Mouse (Mus musculus) CD4-positive naive resting alpha-beta T cell, adult 57 days (primary cell): ENCODE results near the gene Zic5. TPM values are rescaled to one million over a fixed set of nuclear protein-coding genes. Genes with fewer than 3 reads are reported as not detected.

Source experiments
- total RNA-seq: library from RNA; stranded (reverse); gene quantifications from one replicate; pipeline ENCODE4 v1.2.4, GENCODE M21; 2023

Zic5 gene
- total RNA-seq, result not detected

GRCm38 (mm10) chr14:122464763-122465741 is at the start of gene Zic5:
Zic5 (minus strand) TSS chr14:122465677.

DNA sequence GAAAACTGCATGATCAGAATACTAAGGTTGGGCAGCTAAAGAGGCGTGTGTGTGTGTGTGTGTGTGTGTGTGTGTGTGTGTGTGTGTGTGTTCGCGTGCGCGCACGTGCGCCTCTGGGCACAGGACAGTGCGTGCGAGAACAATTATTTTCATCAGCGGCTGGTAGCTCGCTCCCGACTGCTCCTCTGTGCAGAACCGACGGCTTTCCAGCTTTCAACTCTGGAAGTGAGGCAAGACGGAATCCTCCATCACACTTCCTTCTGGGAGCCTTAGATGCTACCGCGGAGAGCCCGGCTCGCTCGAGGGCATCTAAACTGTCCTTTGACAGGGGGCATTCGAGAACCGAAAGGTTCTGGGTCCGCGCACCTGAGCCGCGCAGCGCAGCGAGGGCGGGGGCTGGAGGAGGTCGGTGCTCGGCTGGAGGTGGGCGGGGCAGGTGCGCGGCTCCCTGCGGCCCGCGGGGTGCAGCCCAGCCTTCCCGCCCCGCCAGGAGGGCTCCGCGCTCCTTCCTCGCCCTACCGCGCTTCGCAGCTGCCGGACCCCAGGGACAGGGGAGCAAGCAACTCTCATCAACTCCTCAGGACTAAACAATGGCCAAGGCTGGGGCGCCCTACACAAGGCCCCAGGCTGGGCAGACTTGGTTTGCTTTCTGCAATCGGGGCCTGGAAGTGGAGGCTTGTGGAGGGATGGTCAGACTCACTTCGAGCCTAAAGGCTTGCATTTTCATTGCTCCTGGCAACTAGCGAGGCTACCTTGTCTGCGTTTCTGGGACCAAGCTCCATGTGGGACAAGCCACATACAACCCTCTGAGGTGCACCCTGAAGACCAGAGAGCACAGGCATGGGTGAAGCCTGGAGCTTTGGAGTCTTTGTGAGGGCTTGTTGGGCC is 25.2 kb upstream of the Zic5 start, which contains the start of gene Gm10837:
Gene Gm10837, plus strand, starts transcription at position 146 of the 888 bp plus-strand sequence.

DNA sequence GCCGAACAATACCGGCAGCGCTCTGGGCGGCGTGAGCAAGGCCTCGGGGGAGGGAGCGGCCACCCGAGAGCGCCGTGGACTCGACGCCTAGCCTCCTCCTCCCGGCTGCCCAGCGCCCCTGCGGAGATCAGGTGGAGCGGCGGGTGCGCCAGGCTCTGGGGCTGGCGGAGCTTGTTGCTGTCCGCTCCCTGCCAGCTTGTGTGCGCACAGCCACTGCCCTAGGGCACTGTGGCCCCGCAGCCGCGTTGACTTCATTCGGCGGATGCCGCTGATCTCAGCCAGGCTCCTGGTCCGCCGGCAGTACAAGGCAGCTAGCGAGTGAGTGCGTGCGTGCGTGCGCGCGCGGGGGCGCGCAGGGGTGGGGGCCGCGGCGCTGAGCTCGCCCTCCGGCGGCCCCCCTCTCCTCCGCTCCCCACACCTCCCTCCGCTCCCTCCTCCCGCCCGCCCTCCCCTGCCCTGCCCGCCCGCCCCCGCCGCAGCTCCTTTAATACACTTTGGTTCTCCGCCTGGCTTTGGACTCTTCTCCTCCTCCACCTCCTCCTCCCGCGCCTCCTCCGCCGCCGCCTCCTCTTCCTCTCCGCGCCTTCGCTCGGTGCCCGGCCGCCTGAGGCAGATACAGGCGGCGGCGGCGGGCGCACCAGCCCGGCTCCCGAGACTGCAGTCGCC is 9.5 kb upstream of the Zic5 start, which contains the start of gene Zic2:
Gene Zic2, plus strand, starts transcription at position 545 of the 666 bp plus-strand sequence.

GRCm38 (mm10) chr14:122450496-122451382 is 14.7 kb downstream of the Zic5 start, which contains the start of gene Gm5089:
Gm5089 (minus strand) TSS chr14:122451115.

Other genes starting within 250 kb of the Zic5 start
- not detected for gene Gm5089, start 14.6 kb downstream of the Zic5 start, total RNA-seq
- not detected for gene Zic2, start 9.8 kb upstream of the Zic5 start, total RNA-seq
- not detected for gene Gm10837, start 24.9 kb upstream of the Zic5 start, total RNA-seq
- 42.5 TPM for gene Pcca, start 68.6 kb upstream of the Zic5 start, total RNA-seq